Mouse (Mus musculus): ENCODE measurements around the gene Arid1b. TPM values are rescaled to one million over a fixed set of nuclear protein-coding genes. Genes with fewer than 3 reads are reported as not detected.
A peak's percentile ranks its signal among the peaks of the same experiment; 100 is the strongest.

Arid1b gene
- polyA plus RNA-seq, 1 experiment from 2014 or later: 2.2 TPM

DNA sequence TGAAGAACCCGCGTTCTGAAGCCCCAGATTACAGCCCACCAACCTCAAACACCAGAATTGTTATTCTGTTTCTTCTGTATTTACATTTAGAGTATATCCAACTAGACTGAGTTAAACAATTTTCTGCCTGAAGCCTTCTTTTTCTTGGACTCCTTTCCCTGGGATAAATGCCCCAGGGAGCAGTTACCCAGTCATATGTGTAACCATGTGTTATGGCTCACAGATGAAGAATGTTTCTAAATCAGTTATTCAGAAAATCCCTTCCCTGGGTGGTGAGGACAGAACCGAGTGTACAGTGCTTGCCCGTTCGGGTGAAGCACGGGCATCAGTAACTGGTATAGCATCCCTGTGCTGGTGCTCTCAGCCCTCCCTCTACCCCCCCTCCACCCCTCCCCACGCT lies 332.6 kb downstream of the Arid1b start:
- TF ChIP-seq EP300 (IDR thresholded peaks at IDR 0.05; ENCODE audit: low read depth) (no peak), CTCF (IDR thresholded peaks at IDR 0.05; ENCODE audit: low read depth) (no peak)
- H3K4me1 ChIP-seq (ENCODE audit: insufficient read depth): peaks cover 2% of the 10 kb centered on the region; the same call in 1 of the 2 replicates
- 72% methylated on average over 7 of the region's 7 CpGs for WGBS (ENCODE audit: insufficient replicate concordance)

DNA sequence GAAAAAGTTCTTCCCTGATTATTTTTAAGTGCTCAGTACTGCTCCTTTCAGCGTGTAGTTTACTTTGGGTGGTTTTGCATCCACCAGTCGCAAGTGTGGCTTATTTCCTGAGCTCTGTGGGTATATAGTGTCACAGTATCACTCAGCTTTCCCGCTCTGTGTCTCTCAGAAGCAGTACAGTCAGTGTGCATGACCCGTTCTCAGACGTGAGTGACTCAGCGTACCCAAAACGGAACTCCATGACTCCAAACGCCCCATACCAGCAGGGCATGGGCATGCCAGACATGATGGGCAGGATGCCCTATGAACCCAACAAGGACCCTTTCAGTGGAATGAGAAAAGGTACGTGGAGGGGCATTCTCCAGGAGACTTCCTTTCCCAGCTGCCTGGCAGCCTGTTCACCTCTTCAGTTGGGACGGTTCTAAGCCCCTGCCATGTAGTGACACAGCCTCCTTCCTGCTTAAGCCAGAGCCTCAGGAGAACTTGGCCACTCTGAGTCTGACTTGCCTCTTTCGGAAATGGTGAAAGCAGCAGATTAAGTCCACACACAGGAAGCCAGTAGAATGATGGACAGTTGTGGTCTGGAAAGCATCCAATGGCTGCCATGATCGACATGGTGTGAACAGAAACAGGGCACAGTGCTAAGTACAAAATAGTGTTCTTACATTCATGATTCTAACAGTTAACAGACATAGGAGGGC lies 333.5 kb downstream of the Arid1b start:
- H3K9ac ChIP-seq (replicated peaks): no peak overlapping the region
- H3K4me3 ChIP-seq (ENCODE audit: low read depth, low read length): no peak overlapping the region
- DNase-seq: no peak
- ATAC-seq: peak; percentile 19; the same call in 1 of the 2 replicates
- no peak overlapping the region for H3K4me2 ChIP-seq (ENCODE audit: low read depth, low read length)
- no peaks in the 10 kb centered on the region for H3K27me3 ChIP-seq (ENCODE audit: insufficient read depth, low read length)
- H3K9me3 ChIP-seq (ENCODE audit: low read length): no peaks in the 10 kb centered on the region
- H3K36me3 ChIP-seq (replicated peaks; ENCODE audit: insufficient read depth, low read length): peaks cover 27% of the 10 kb centered on the region
- 0 out of 2 replicates have a peak, but pooled peaks have one; percentile 9 for TF ChIP-seq EP300 (IDR thresholded peaks at IDR 0.05; ENCODE audit: low read depth)
- no peak for TF ChIP-seq CTCF (IDR thresholded peaks at IDR 0.05; ENCODE audit: low read depth)
- H3K27ac ChIP-seq (ENCODE audit: low read depth): peak overlapping the region; percentile 34; the same call in 1 of the 2 replicates
- WGBS (ENCODE audit: insufficient replicate concordance): 40% methylated on average over 12 of the region's 12 CpGs
- H3K4me1 ChIP-seq (ENCODE audit: insufficient read depth): peaks cover 2% of the 10 kb centered on the region; the same call in 1 of the 2 replicates

More for the DNA sequence above, 332.6 kb downstream of the Arid1b start:
- no peaks in the 10 kb centered on the region for H3K27me3 ChIP-seq (ENCODE audit: insufficient read depth, low read length)
- no peak overlapping the region for H3K27ac ChIP-seq (ENCODE audit: low read depth)
- no peak overlapping the region for H3K4me3 ChIP-seq (ENCODE audit: low read depth, low read length)
- no peak for ATAC-seq
- no peak overlapping the region for H3K9ac ChIP-seq (replicated peaks)
- DNase-seq: no peak
- H3K4me2 ChIP-seq (ENCODE audit: low read depth, low read length): no peak overlapping the region
- no peaks in the 10 kb centered on the region for H3K9me3 ChIP-seq (ENCODE audit: low read length)
- H3K36me3 ChIP-seq (replicated peaks; ENCODE audit: insufficient read depth, low read length): peaks cover 26% of the 10 kb centered on the region

DNA sequence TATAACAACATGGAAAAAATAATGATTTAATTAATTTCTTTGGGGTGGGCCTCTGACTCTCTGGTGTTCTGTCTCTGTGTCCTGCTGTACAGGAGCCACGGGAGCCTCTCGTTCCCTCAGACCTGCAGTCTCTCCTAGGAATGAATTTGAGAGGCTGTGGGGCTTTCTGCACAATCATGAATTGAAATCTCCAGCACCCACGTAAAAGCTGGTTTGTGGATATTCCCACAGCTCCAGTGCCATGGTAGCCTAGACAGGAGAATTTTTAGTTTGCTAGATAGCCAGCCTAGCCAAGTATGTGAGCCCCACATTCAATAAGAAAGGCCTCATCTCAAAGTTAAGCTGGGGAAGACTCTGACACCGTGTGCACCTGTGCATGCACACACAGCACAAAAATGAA lies 335.3 kb downstream of the Arid1b start:
- no peak overlapping the region for H3K4me2 ChIP-seq (ENCODE audit: low read depth, low read length)
- 79% methylated on average over 4 of the region's 4 CpGs for WGBS (ENCODE audit: insufficient replicate concordance)
- no peak for ATAC-seq
- no peaks in the 10 kb centered on the region for H3K4me1 ChIP-seq (ENCODE audit: insufficient read depth)
- no peak for DNase-seq
- TF ChIP-seq CTCF (IDR thresholded peaks at IDR 0.05; ENCODE audit: low read depth) (no peak), EP300 (IDR thresholded peaks at IDR 0.05; ENCODE audit: low read depth) (no peak)
- H3K9me3 ChIP-seq (ENCODE audit: low read length): no peaks in the 10 kb centered on the region
- peaks cover 32% of the 10 kb centered on the region for H3K36me3 ChIP-seq (replicated peaks; ENCODE audit: insufficient read depth, low read length)
- no peaks in the 10 kb centered on the region for H3K27me3 ChIP-seq (ENCODE audit: insufficient read depth, low read length)
- H3K4me3 ChIP-seq (ENCODE audit: low read depth, low read length): no peak overlapping the region
- H3K9ac ChIP-seq (replicated peaks): no peak overlapping the region
- H3K27ac ChIP-seq (ENCODE audit: low read depth): no peak overlapping the region

DNA sequence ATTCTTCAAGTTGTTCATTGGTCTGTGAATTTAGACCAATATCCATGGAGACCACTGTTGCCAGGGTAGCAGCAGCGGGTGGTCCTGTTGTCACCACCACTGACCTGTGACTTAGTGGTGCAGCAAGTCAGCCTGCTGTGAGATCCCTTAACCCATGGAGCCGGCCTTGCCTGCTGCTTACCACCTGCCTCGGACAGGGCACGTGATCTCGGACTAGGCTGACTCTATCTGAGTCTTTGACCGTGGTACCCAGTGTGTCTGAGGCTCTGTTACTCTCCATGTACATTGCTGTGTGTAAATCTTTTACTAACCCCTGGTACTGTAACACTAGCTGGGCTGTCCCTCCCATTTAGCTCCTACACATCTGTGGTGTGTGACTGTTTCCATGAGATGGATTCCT lies 335.9 kb downstream of the Arid1b start:
- no peaks in the 10 kb centered on the region for H3K9me3 ChIP-seq (ENCODE audit: low read length)
- 75% methylated on average over 6 of the region's 6 CpGs for WGBS (ENCODE audit: insufficient replicate concordance)
- TF ChIP-seq CTCF (IDR thresholded peaks at IDR 0.05; ENCODE audit: low read depth) (no peak), EP300 (IDR thresholded peaks at IDR 0.05; ENCODE audit: low read depth) (no peak)
- no peak overlapping the region for H3K4me3 ChIP-seq (ENCODE audit: low read depth, low read length)
- no peak overlapping the region for H3K4me2 ChIP-seq (ENCODE audit: low read depth, low read length)
- H3K27ac ChIP-seq (ENCODE audit: low read depth): 0 out of 2 replicates have a peak overlapping the region, but pooled peaks have one; percentile 18
- H3K9ac ChIP-seq (replicated peaks): no peak overlapping the region
- no peaks in the 10 kb centered on the region for H3K27me3 ChIP-seq (ENCODE audit: insufficient read depth, low read length)
- ATAC-seq (no peak), DNase-seq (no peak)
- H3K36me3 ChIP-seq (replicated peaks; ENCODE audit: insufficient read depth, low read length): peaks cover 36% of the 10 kb centered on the region
- no peaks in the 10 kb centered on the region for H3K4me1 ChIP-seq (ENCODE audit: insufficient read depth)

DNA sequence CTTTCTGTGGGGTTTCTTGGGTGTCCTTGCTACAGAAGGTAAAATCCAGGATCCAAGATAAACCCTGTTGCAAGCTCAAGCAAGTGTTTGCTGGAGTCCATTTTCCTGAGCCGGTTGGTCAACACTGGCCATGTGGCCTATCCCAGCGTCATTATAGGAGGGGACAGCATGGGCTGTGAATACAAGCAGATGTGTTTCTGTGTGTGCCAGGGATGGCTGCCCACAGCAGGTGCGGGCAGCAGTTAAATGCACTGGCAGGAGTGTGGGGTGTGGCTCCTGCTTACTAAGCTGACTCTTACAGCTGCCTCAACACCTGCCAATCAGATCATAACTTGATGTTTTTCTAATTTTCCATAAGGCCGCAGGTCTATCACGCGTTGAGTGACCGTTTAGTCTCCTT lies 336.5 kb downstream of the Arid1b start:
- Histone ChIP-seq H3K9me3 (ENCODE audit: low read length) (no peaks in the 10 kb centered on the region), H3K4me2 (ENCODE audit: low read depth, low read length) (no peak overlapping the region), H3K4me1 (ENCODE audit: insufficient read depth) (no peaks in the 10 kb centered on the region), H3K4me3 (ENCODE audit: low read depth, low read length) (no peak overlapping the region), H3K36me3 (replicated peaks; ENCODE audit: insufficient read depth, low read length) (peaks cover 39% of the 10 kb centered on the region), H3K27me3 (ENCODE audit: insufficient read depth, low read length) (no peaks in the 10 kb centered on the region), H3K9ac (replicated peaks) (no peak overlapping the region), H3K27ac (ENCODE audit: low read depth) (0 out of 2 replicates have a peak overlapping the region, but pooled peaks have one; percentile 18)
- DNase-seq: no peak
- 86% methylated on average over 7 of the region's 7 CpGs for WGBS (ENCODE audit: insufficient replicate concordance)
- peak; percentile 59 for ATAC-seq
- TF ChIP-seq CTCF (IDR thresholded peaks at IDR 0.05; ENCODE audit: low read depth) (no peak), EP300 (IDR thresholded peaks at IDR 0.05; ENCODE audit: low read depth) (peak; percentile 15; the same call in 1 of the 2 replicates)

DNA sequence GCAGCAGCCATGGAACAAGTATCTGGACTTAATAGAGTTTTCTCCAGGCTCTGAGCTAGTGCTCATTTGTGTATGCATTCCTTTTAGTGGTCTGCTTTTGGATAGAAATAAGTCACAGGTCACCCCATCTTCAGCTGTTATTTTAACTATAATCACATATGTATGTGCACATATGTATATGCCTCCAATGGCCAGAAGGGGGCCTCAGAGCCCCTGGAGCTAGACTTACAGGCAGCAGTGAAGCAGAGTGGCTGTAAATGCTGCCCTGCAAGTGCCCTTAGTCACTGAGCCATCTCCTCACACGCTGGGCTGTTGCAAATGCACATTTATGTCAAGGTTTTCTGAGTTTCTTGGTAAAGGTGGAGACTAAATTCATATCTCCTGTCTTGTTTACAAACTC lies 337.3 kb downstream of the Arid1b start:
- Histone ChIP-seq H3K36me3 (replicated peaks; ENCODE audit: insufficient read depth, low read length) (peaks cover 40% of the 10 kb centered on the region), H3K27me3 (ENCODE audit: insufficient read depth, low read length) (no peaks in the 10 kb centered on the region), H3K9me3 (ENCODE audit: low read length) (no peaks in the 10 kb centered on the region), H3K4me1 (ENCODE audit: insufficient read depth) (no peaks in the 10 kb centered on the region), H3K9ac (replicated peaks) (no peak overlapping the region), H3K27ac (ENCODE audit: low read depth) (no peak overlapping the region), H3K4me3 (ENCODE audit: low read depth, low read length) (no peak overlapping the region), H3K4me2 (ENCODE audit: low read depth, low read length) (no peak overlapping the region)
- 80% methylated on average over 1 of the region's 1 CpGs for WGBS (ENCODE audit: insufficient replicate concordance)
- ATAC-seq: no peak
- no peak for DNase-seq
- TF ChIP-seq CTCF (IDR thresholded peaks at IDR 0.05; ENCODE audit: low read depth) (peak; percentile 63), EP300 (IDR thresholded peaks at IDR 0.05; ENCODE audit: low read depth) (no peak)

Data from liver, postnatal 0 days (tissue).